28 mouse cellular contexts compared by ENCODE assay signal in the genomic region with DNA sequence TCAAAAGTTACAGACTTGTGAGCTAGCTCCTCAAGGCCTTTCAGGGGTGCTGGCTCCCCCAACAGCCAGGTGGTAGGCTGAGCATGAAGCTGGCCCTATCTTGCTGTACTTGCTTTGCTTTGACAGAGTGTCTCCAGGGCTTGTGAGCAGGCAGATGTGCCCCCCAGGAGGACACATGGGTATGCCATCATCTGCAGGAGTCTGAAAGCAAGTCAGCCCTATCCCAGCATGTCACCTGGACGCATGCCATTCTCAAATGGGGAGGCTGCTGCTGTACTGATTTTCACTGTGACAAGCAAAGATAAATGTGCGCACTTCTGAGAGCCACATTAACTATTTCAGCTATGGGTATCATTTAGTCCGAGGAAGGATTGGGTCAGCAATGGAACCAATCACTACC.
DNase-seq lines count a peak whose midpoint lies in the region; ATAC-seq and TF ChIP-seq lines count a peak whose summit lies in the region.
"Had no signal": no experiment of that assay in that cellular context is flagged by ENCODE, and none has a peak within 500 bp of the region (broad histone marks: within the 10 kb centered on the region; RNA-seq: fewer than 3 reads in every experiment).

No protein-coding gene starts in this region.

- intact Hi-C loops in gastrocnemius, adult 2 months (cut with DNase I) = no loop called here

- peaks cover 6% of the 10 kb centered on the region for H3K4me1 ChIP-seq in olfactory bulb, adult 2 months (ENCODE audit: control insufficient read depth, insufficient read depth, low read length)

- DNase-seq in gastrocnemius, adult 2 months = peak; percentile 48
- DNase-seq in gastrocnemius, postnatal 25 days = no peak
- peak; percentile 23 for DNase-seq in brain, embryonic 14.5 days (ENCODE audit: low read depth)
- DNase-seq in cerebellum, adult 9-11 months = peak; percentile 45
- DNase-seq in embryo, embryonic 10 days (ENCODE audit: low spot score) = no peak
- DNase-seq: adrenal gland, postnatal 36 days; forebrain, postnatal 0 days; gastrocnemius, postnatal 10 days; heart, postnatal 36 days; kidney, adult 2 months; kidney, postnatal 36 days; layer of hippocampus, postnatal 36 days; liver; lung, adult 2 months; lung, postnatal 10 days; midbrain, embryonic 14.5 days; thymus, postnatal 4 days had no signal

- H3K27ac ChIP-seq in gastrocnemius, adult 2 months = peak overlapping the region; percentile 61
- H3K27ac ChIP-seq in olfactory bulb, adult 2 months (ENCODE audit: insufficient read depth, low read depth, low read length) = 0 out of 2 replicates have a peak overlapping the region, but pooled peaks have one; percentile 9
- H3K27ac ChIP-seq: embryonic facial prominence, embryonic 10.5 days; embryonic facial prominence, embryonic 15.5 days; forebrain, embryonic 12.5 days; hindbrain, embryonic 12.5 days; hindbrain, postnatal 0 days; intestine, embryonic 15.5 days; liver, embryonic 14.5 days; macrophage had no signal

- no peak for TF ChIP-seq POLR2A in brain, embryonic 14.5 days (IDR thresholded peaks at IDR 0.05; ENCODE audit: borderline replicate concordance, extremely low read depth, insufficient read depth, insufficient read length, poor library complexity, severe bottlenecking)
- no peak for TF ChIP-seq POLR2A in olfactory bulb, adult 2 months (IDR thresholded peaks at IDR 0.05; ENCODE audit: insufficient read depth, low read depth, low read length)

- no peak for TF ChIP-seq CTCF in gastrocnemius, adult 2 months (IDR thresholded peaks at IDR 0.05)
- TF ChIP-seq CTCF in brain, embryonic 14.5 days (IDR thresholded peaks at IDR 0.05; ENCODE audit: borderline replicate concordance, extremely low read depth, insufficient read depth, insufficient read length) = no peak
- no peak for TF ChIP-seq CTCF in olfactory bulb, adult 2 months (IDR thresholded peaks at IDR 0.05; ENCODE audit: insufficient read depth, low read depth, low read length)

- no peak overlapping the region for H3K4me3 ChIP-seq in gastrocnemius, adult 2 months
- no peak overlapping the region for H3K4me3 ChIP-seq in olfactory bulb, adult 2 months (ENCODE audit: insufficient read depth, low read depth, low read length)
- H3K4me3 ChIP-seq: embryonic facial prominence, embryonic 10.5 days; embryonic facial prominence, embryonic 15.5 days; forebrain, embryonic 12.5 days; hindbrain, embryonic 12.5 days; intestine, embryonic 15.5 days had no signal

- ATAC-seq in monocyte, adult 5-6 weeks (replicated peaks; ENCODE audit: insufficient number of reproducible peaks, low FRiP score, low TSS enrichment, poor library complexity, severe bottlenecking) = no peak
- ATAC-seq: CD4-positive, CD25-positive, alpha-beta regulatory T cell, adult 4 months; forebrain, postnatal 0 days; hindbrain, postnatal 0 days; intestine, embryonic 15.5 days had no signal

- 77% methylated on average over 3 of the region's 3 CpGs for WGBS in olfactory bulb, adult 2 months

Comparison
In these comparisons a context has a peak if more than half of its experiments do, and no peak if none do; other contexts are left out.
1. DNase-seq: peak in gastrocnemius, adult 2 months (single experiment), brain, embryonic 14.5 days (single experiment) and cerebellum, adult 9-11 months (single experiment); none in gastrocnemius, postnatal 25 days (single experiment) and embryo, embryonic 10 days (single experiment).